Mouse (Mus musculus): ENCODE measurements at regions not wholly inside any gene's neighbourhood (a gene's known extent, or its start where the extent isn't known, plus 50 kb on each side); places are given as distances from the start of the nearest gene placed in this dataset.

- no peak for DNase-seq (ENCODE audit: low spot score in 2 of 2)
Measured at GRCm38 (mm10) chr13:42358588-42358987, 57.3 kb downstream of the Edn1 start.

GRCm38 (mm10) chr13:42367655-42368554, 66.6 kb downstream of the Edn1 start:
- no peak for DNase-seq (ENCODE audit: low spot score in 2 of 2)

- no peak for DNase-seq (ENCODE audit: low spot score in 2 of 2)
Measured at GRCm38 (mm10) chr13:42369826-42370225, 68.5 kb downstream of the Edn1 start.

- no peak for DNase-seq (ENCODE audit: low spot score in 2 of 2)
Measured at GRCm38 (mm10) chr13:42372201-42372600, 70.9 kb downstream of the Edn1 start.

- DNase-seq (ENCODE audit: low spot score in 2 of 2) = no peak
Measured at GRCm38 (mm10) chr13:42374181-42374596, 72.9 kb downstream of the Edn1 start.

- no peak for DNase-seq (ENCODE audit: low spot score in 2 of 2)
Measured at GRCm38 (mm10) chr13:42379675-42380074, 78.4 kb downstream of the Edn1 start.

- DNase-seq (ENCODE audit: low spot score in 2 of 2) = no peak
Measured at GRCm38 (mm10) chr13:42383099-42383498, 81.8 kb downstream of the Edn1 start.

- no peak for DNase-seq (ENCODE audit: low spot score in 2 of 2)
Measured at GRCm38 (mm10) chr13:42390389-42390788, 89.1 kb downstream of the Edn1 start.

GRCm38 (mm10) chr13:42391330-42392005, 90.2 kb downstream of the Edn1 start:
- DNase-seq (ENCODE audit: low spot score in 2 of 2) = no peak

GRCm38 (mm10) chr13:42392701-42393100, 91.4 kb downstream of the Edn1 start:
- DNase-seq (ENCODE audit: low spot score in 2 of 2) = no peak

GRCm38 (mm10) chr13:42394572-42394971, 93.3 kb downstream of the Edn1 start:
- DNase-seq (ENCODE audit: low spot score in 2 of 2) = no peak

- DNase-seq (ENCODE audit: low spot score in 2 of 2) = no peak
Measured at GRCm38 (mm10) chr13:42401513-42401912, 100.2 kb downstream of the Edn1 start.

- DNase-seq (ENCODE audit: low spot score in 2 of 2) = peak in 1 of 2 experiments; percentile 5
Measured at GRCm38 (mm10) chr13:42403231-42404020, 102.2 kb downstream of the Edn1 start.

- DNase-seq (ENCODE audit: low spot score in 2 of 2) = no peak
Measured at GRCm38 (mm10) chr13:42412652-42413282, 111.5 kb downstream of the Edn1 start.

GRCm38 (mm10) chr13:42446921-42447320, 145.6 kb downstream of the Edn1 start:
- DNase-seq (ENCODE audit: low spot score in 2 of 2) = no peak

GRCm38 (mm10) chr13:42453665-42454064, 152.4 kb downstream of the Edn1 start:
- no peak for DNase-seq (ENCODE audit: low spot score in 2 of 2)

- DNase-seq (ENCODE audit: low spot score in 2 of 2) = no peak
Measured at GRCm38 (mm10) chr13:42459892-42460291, 158.6 kb downstream of the Edn1 start.

GRCm38 (mm10) chr13:42478825-42479224, 177.5 kb downstream of the Edn1 start:
- no peak for DNase-seq (ENCODE audit: low spot score in 2 of 2)

- no peak for DNase-seq (ENCODE audit: low spot score in 2 of 2)
Measured at GRCm38 (mm10) chr13:42490956-42491680, 189.3 kb upstream of the Phactr1 start.

- DNase-seq (ENCODE audit: low spot score in 2 of 2) = no peak
Measured at GRCm38 (mm10) chr13:42494371-42494770, 186.1 kb upstream of the Phactr1 start.

All from adrenal gland, adult 18-20 months (tissue).